16 mouse cellular contexts compared by ENCODE assay signal in the genomic region with DNA sequence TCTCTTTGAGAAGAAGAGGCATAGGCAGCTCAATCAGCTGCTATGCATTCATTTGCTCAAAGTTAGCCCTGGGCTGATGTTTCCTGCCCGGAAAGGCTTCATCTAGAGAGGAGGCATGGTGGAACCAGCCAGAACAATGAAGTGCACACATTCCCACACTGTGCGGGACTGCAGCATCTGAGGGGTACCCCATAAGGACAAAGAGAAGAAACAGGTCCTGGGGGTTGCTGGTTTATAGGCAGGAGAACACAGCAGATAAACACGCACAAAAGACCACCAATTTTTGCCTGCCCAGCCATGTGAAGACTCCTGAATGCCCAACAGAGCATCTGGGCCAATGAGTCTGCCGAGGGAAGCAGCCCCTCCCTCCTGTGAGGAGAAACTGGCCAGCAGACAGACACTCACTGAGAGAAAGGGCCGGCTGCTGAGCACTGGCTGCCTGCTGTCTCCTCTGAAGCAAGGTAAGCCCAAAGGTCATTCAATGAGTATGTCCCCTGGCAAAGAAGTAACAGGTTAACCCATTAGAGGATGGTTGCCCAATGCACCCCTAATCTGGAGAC. TPM values are rescaled to one million over a fixed set of nuclear protein-coding genes. Genes with fewer than 3 reads are reported as not detected.
DNase-seq lines count a peak whose midpoint lies in the region; ATAC-seq lines count a peak whose summit lies in the region.
"Had no signal": no experiment of that assay in that cellular context is flagged by ENCODE, and none has a peak within 500 bp of the region (broad histone marks: within the 10 kb centered on the region; RNA-seq: fewer than 3 reads in every experiment).

No protein-coding gene starts in this region.

- no peak overlapping the region for H3K4me3 ChIP-seq in heart, embryonic 13.5 days
- no peak overlapping the region for H3K4me3 ChIP-seq in hindbrain, embryonic 16.5 days (ENCODE audit: low read length)
- H3K4me3 ChIP-seq: embryonic facial prominence, embryonic 13.5 days; intestine, embryonic 15.5 days; liver, embryonic 12.5 days; myocyte had no signal

- peak; percentile 47 for DNase-seq in cerebellum, adult 9-11 months
- no peak for DNase-seq in cerebellum, adult 9-10 months
- no peak for DNase-seq in heart, adult 18-20 months
- DNase-seq in left cerebral cortex, postnatal 4 days = peak; percentile 44
- no peak for DNase-seq in left cerebral cortex, adult 8-10 months (ENCODE audit: low spot score in 2 of 2)
- no peak for DNase-seq in urinary bladder, postnatal 25 days (ENCODE audit: low spot score)
- DNase-seq: adrenal gland, postnatal 36 days; heart, postnatal 14 days; thymus, postnatal 36 days had no signal

- no peaks in the 10 kb centered on the region for H3K36me3 ChIP-seq in heart, embryonic 13.5 days
- H3K36me3 ChIP-seq in hindbrain, embryonic 16.5 days (ENCODE audit: control insufficient read depth, insufficient read depth, low read length) = no peaks in the 10 kb centered on the region
- H3K36me3 ChIP-seq: embryonic facial prominence, embryonic 13.5 days; intestine, embryonic 15.5 days; liver, embryonic 12.5 days had no signal

- H3K9me3 ChIP-seq in heart, embryonic 13.5 days = no peaks in the 10 kb centered on the region
- no peaks in the 10 kb centered on the region for H3K9me3 ChIP-seq in hindbrain, embryonic 16.5 days (ENCODE audit: control insufficient read depth, low read length)
- H3K9me3 ChIP-seq: embryonic facial prominence, embryonic 13.5 days; intestine, embryonic 15.5 days; liver, embryonic 12.5 days had no signal

- H3K4me2 ChIP-seq in heart, embryonic 13.5 days = no peak overlapping the region
- no peak overlapping the region for H3K4me2 ChIP-seq in hindbrain, embryonic 16.5 days (ENCODE audit: low read length)
- H3K4me2 ChIP-seq: embryonic facial prominence, embryonic 13.5 days; intestine, embryonic 15.5 days; liver, embryonic 12.5 days had no signal

- intact Hi-C loops in left cerebral cortex, postnatal 4 days (cut with DNase I) = no loop called here

- H3K27ac ChIP-seq in heart, embryonic 13.5 days (replicated peaks) = no peak overlapping the region
- peak overlapping the region; percentile 11 for H3K27ac ChIP-seq in hindbrain, embryonic 16.5 days (ENCODE audit: low read depth, low read length)
- H3K27ac ChIP-seq: embryonic facial prominence, embryonic 13.5 days; intestine, embryonic 15.5 days; liver, embryonic 12.5 days; stomach, postnatal 0 days had no signal

- no peaks in the 10 kb centered on the region for H3K27me3 ChIP-seq in heart, embryonic 13.5 days (replicated peaks)
- no peaks in the 10 kb centered on the region for H3K27me3 ChIP-seq in hindbrain, embryonic 16.5 days (replicated peaks; ENCODE audit: control insufficient read depth, insufficient read depth, low read length)
- H3K27me3 ChIP-seq: embryonic facial prominence, embryonic 13.5 days; intestine, embryonic 15.5 days; liver, embryonic 12.5 days had no signal

- peaks cover 35% of the 10 kb centered on the region for H3K4me1 ChIP-seq in heart, embryonic 13.5 days
- H3K4me1 ChIP-seq in hindbrain, embryonic 16.5 days (ENCODE audit: control insufficient read depth, insufficient read depth, low read depth, low read length) = peaks cover 10% of the 10 kb centered on the region

- 43% methylated on average over 5 of the region's 5 CpGs for WGBS in heart, embryonic 13.5 days
- 34% methylated on average over 5 of the region's 5 CpGs for WGBS in hindbrain, embryonic 16.5 days

- ATAC-seq in heart, embryonic 13.5 days (ENCODE audit: extremely low read depth, insufficient number of reproducible peaks, low FRiP score, low TSS enrichment) = no peak
- peak; percentile 64 for ATAC-seq in hindbrain, embryonic 16.5 days
- ATAC-seq: intestine, embryonic 15.5 days; liver, embryonic 12.5 days had no signal

- peak overlapping the region; percentile 37; the same call in 1 of the 2 replicates for H3K9ac ChIP-seq in heart, embryonic 13.5 days
- H3K9ac ChIP-seq in hindbrain, embryonic 16.5 days (ENCODE audit: low read depth, low read length) = 0 out of 2 replicates have a peak overlapping the region, but pooled peaks have one; percentile 27
- H3K9ac ChIP-seq: embryonic facial prominence, embryonic 13.5 days; intestine, embryonic 15.5 days; liver, embryonic 12.5 days had no signal

RNA-seq across cellular contexts. Expression of a gene that starts 12.7 kb away (rescaled TPM):
- 12.3 TPM in 2 replicates for polyA plus RNA-seq in heart, embryonic 13.5 days (2015; fragmentation: Nextera tagmentation; extraction: Ambion mirVana)
- total RNA-seq in heart, adult 18-20 months (2021) = 1 to 10 TPM; 5.1 to 7.2 TPM
- 10 to 100 TPM; 68.4 to 73.9 TPM for total RNA-seq in left cerebral cortex, postnatal 4 days (2021)
- 10 to 100 TPM; 72.3 to 87.3 (median 75.4) TPM for total RNA-seq in left cerebral cortex, adult 8-10 months (2022)
- 27.2 and 30.8 TPM in 2 replicates for polyA plus RNA-seq in hindbrain, embryonic 16.5 days (2015; fragmentation: Nextera tagmentation; extraction: Ambion mirVana)
- polyA plus RNA-seq: myocyte had no signal

Comparison
In these comparisons a context has a peak if more than half of its experiments do, and no peak if none do; other contexts are left out.
1. DNase-seq: peak in cerebellum, adult 9-11 months (single experiment) and left cerebral cortex, postnatal 4 days (single experiment); none in cerebellum, adult 9-10 months (single experiment), heart, adult 18-20 months (0 of 2), left cerebral cortex, adult 8-10 months (0 of 2) and urinary bladder, postnatal 25 days (single experiment).
2. RNA of a gene that starts 12.7 kb away (total RNA-seq): 72.3 to 87.3 TPM in left cerebral cortex, adult 8-10 months and 68.4 to 73.9 TPM in left cerebral cortex, postnatal 4 days; 5.1 to 7.2 TPM in heart, adult 18-20 months; every median in the first group is over 4 times any median in the second.